Mouse (Mus musculus) kidney, adult 2 months (tissue): ENCODE results near the gene Dhh.

Source experiments
- CTCF ChIP-seq: fragments of 200-500 bp; conservative IDR thresholded peaks from 2 replicates; pipeline ENCODE4 v1.5.1; 2011; ENCODE audit warnings: low read depth, mild to moderate bottlenecking, control low read depth, low read length, moderate library complexity, mixed read lengths; ENCODE audit not compliant: insufficient read depth, insufficient read length
- POLR2A ChIP-seq: fragments of 200-500 bp; IDR thresholded peaks from one replicate; pipeline ENCODE4 v1.6.1; 2011; ENCODE audit warnings: low read depth, low read length, control low read depth

DNA sequence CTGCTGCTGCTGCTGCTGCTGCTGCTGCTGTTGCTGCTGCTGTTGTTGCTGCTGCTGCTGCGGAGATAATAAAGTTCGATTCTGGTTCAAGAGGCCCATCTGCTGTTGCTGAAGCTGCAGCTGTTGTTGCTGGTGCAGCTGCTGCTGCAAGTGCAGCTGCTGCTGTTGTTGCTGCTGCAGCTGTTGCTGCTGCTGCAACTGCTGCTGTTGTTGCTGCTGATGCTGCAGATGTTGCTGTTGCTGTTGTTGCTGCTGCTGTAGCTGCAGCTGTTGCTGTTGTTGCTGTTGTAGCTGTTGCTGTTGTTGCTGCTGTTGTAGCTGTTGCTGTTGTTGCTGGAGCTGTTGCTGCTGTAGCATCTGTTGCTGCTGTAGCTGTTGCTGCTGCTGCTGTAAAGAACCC lies 53.2 kb downstream of the Dhh start:
- no peak for TF ChIP-seq CTCF
- no peak for TF ChIP-seq POLR2A
